Mouse (Mus musculus): ENCODE measurements around the gene Vps54. TPM values are rescaled to one million over a fixed set of nuclear protein-coding genes. Genes with fewer than 3 reads are reported as not detected.
"Not testable (repeated sequence)": the region's sequence is repeated elsewhere in the genome, so short reads cannot be mapped to it uniquely, and the experiment has no call there.

The Vps54 gene
- polyA plus RNA-seq, 1 experiment from 2014 or later, result 9.6 TPM

DNA sequence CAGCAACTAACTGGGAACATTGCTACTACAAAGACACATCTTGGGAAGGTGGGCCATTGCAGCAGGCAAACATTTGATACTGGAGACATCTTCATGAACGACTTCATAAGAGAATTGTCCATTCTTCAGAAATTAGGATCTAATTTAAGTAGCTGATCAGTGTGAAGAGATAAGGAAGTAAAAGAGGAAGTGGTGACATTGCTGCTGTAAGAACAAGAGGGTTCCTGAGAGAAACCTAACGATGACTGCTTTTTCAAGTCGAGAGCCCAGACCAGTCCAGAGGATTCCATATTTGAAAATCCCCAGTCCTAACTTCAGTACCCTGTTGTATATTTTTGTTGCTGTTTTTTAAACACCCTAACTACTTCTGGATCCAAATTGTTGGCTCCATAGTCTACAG lies 26.3 kb downstream of the Vps54 start:
- no peaks in the 10 kb centered on the region for H3K27me3 ChIP-seq (ENCODE audit: control insufficient read depth, insufficient read depth, low read length)
- no peak overlapping the region for H3K4me3 ChIP-seq (replicated peaks; ENCODE audit: low read length)
- peaks cover 8% of the 10 kb centered on the region; the same call in 1 of the 2 replicates for H3K36me3 ChIP-seq (ENCODE audit: control insufficient read depth, insufficient read depth, low read length)
- no peak overlapping the region for H3K9ac ChIP-seq (ENCODE audit: low read length)
- WGBS, result 88% methylated on average over 3 of the region's 3 CpGs
- H3K9me3 ChIP-seq (replicated peaks; ENCODE audit: control insufficient read depth, low read length), result no peaks in the 10 kb centered on the region
- no peak for ATAC-seq (ENCODE audit: insufficient read depth, low FRiP score)
- no peaks in the 10 kb centered on the region for H3K4me1 ChIP-seq (ENCODE audit: control insufficient read depth, insufficient read depth, low read length)
- no peak overlapping the region for H3K27ac ChIP-seq (ENCODE audit: low read length)
- no peak overlapping the region for H3K4me2 ChIP-seq (ENCODE audit: low read depth, low read length)

DNA sequence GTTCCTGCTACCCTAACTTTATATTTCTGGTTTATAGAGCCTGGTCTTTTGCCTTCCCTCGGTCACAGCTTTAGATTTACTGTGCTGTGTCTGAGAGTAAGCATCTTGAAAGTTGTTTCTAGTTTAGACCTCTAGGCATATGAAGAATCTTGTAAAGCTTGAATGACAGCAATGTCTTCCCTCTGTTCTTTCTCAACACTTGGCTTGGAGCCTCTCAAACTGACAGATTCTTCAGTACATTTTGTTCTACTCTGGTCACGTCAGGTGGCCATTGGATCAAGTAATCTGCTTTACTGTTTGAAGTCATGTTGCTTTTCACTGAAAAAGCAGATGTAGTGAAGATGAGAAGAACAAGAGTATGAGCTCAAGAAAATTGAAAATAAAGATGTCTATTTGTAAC lies 37.1 kb downstream of the Vps54 start:
- WGBS, result 87% methylated on average over 2 of the region's 2 CpGs
- no peaks in the 10 kb centered on the region for H3K9me3 ChIP-seq (replicated peaks; ENCODE audit: control insufficient read depth, low read length)
- no peak overlapping the region for H3K4me2 ChIP-seq (ENCODE audit: low read depth, low read length)
- H3K4me3 ChIP-seq (replicated peaks; ENCODE audit: low read length), result no peak overlapping the region
- no peak for ATAC-seq (ENCODE audit: insufficient read depth, low FRiP score)
- no peaks in the 10 kb centered on the region for H3K27me3 ChIP-seq (ENCODE audit: control insufficient read depth, insufficient read depth, low read length)
- H3K9ac ChIP-seq (ENCODE audit: low read length), result no peak overlapping the region
- peaks cover 4% of the 10 kb centered on the region; the same call in 1 of the 2 replicates for H3K36me3 ChIP-seq (ENCODE audit: control insufficient read depth, insufficient read depth, low read length)
- no peaks in the 10 kb centered on the region for H3K4me1 ChIP-seq (ENCODE audit: control insufficient read depth, insufficient read depth, low read length)
- H3K27ac ChIP-seq (ENCODE audit: low read length), result no peak overlapping the region

DNA sequence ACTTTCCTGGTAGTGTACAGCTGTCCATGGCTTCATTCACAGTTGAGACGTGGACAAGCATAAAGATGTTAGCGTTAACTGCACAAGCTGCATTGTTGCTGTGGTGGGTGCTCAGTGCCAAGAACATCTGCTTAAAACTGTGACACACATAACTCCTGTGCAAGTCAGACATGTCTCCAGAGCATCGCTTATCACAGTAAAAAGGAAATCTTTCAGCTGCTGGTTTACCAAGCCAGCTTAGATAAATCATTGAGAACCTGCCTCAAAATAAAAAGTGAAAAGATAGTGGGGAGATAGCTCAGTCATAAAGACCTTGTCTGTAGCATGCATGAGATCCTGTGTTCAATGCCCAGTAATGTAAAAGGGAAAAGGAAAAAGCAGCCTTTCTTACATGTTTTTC lies 47.3 kb downstream of the Vps54 start:
- Histone ChIP-seq H3K9ac (ENCODE audit: low read length) (no peak overlapping the region), H3K36me3 (ENCODE audit: control insufficient read depth, insufficient read depth, low read length) (no peaks in the 10 kb centered on the region), H3K9me3 (replicated peaks; ENCODE audit: control insufficient read depth, low read length) (no peaks in the 10 kb centered on the region), H3K4me2 (ENCODE audit: low read depth, low read length) (no peak overlapping the region), H3K4me3 (replicated peaks; ENCODE audit: low read length) (no peak overlapping the region), H3K27ac (ENCODE audit: low read length) (no peak overlapping the region), H3K4me1 (ENCODE audit: control insufficient read depth, insufficient read depth, low read length) (no peaks in the 10 kb centered on the region), H3K27me3 (ENCODE audit: control insufficient read depth, insufficient read depth, low read length) (no peaks in the 10 kb centered on the region)
- ATAC-seq (ENCODE audit: insufficient read depth, low FRiP score), result no peak
- 67% methylated on average over 3 of the region's 3 CpGs for WGBS

DNA sequence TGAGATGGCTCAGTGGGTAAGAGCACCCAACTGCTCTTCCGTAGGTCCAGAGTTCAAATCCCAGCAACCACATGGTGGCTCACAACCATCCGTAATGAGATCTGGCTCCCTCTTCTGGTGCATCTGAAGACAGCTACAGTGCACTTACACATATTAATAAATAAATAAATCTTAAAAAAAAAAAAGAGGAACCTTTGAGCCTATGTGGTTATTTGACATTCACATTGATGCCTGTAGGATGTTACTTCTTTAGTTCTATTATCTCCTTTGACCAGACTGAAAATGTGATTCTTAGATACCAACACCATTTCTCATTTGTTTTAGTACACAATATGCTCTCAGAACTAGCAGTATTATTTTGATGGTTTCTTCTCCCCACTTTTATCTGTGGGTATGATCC lies 49.1 kb downstream of the Vps54 start:
- H3K4me1 ChIP-seq (ENCODE audit: control insufficient read depth, insufficient read depth, low read length); ATAC-seq (ENCODE audit: insufficient read depth, low FRiP score); H3K4me2 ChIP-seq (ENCODE audit: low read depth, low read length); H3K4me3 ChIP-seq (replicated peaks; ENCODE audit: low read length); H3K27me3 ChIP-seq (ENCODE audit: control insufficient read depth, insufficient read depth, low read length); H3K36me3 ChIP-seq (ENCODE audit: control insufficient read depth, insufficient read depth, low read length); H3K9ac ChIP-seq (ENCODE audit: low read length); H3K27ac ChIP-seq (ENCODE audit: low read length); H3K9me3 ChIP-seq (replicated peaks; ENCODE audit: control insufficient read depth, low read length): not testable (repeated sequence)
- WGBS, result 89% methylated on average over 2 of the region's 2 CpGs

DNA sequence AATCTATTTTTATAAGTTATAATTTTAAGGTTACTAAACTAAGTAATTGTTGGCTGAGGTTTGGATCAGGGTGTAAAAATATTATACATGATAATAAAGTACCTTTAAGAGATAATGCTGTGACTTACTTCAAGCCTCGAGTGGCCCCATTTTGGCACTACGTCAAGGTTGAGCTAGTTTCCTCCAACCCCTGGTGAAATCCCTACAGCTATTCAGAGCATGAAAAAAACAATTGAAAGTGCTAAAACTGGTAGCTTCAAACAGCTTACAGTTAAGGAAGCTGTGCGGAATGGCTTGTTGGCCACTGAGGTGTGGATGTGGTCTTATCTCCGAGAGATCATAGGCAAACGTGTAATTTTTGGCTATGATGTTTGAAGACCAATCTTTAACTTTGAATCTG lies 56.4 kb downstream of the Vps54 start:
- no peak for ATAC-seq (ENCODE audit: insufficient read depth, low FRiP score)
- H3K36me3 ChIP-seq (ENCODE audit: control insufficient read depth, insufficient read depth, low read length), result no peaks in the 10 kb centered on the region
- H3K9ac ChIP-seq (ENCODE audit: low read length), result no peak overlapping the region
- H3K27ac ChIP-seq (ENCODE audit: low read length), result no peak overlapping the region
- WGBS, result 87% methylated on average over 5 of the region's 5 CpGs
- H3K4me1 ChIP-seq (ENCODE audit: control insufficient read depth, insufficient read depth, low read length), result no peaks in the 10 kb centered on the region
- H3K27me3 ChIP-seq (ENCODE audit: control insufficient read depth, insufficient read depth, low read length), result no peaks in the 10 kb centered on the region
- H3K4me2 ChIP-seq (ENCODE audit: low read depth, low read length), result no peak overlapping the region
- no peak overlapping the region for H3K4me3 ChIP-seq (replicated peaks; ENCODE audit: low read length)
- H3K9me3 ChIP-seq (replicated peaks; ENCODE audit: control insufficient read depth, low read length), result no peaks in the 10 kb centered on the region

DNA sequence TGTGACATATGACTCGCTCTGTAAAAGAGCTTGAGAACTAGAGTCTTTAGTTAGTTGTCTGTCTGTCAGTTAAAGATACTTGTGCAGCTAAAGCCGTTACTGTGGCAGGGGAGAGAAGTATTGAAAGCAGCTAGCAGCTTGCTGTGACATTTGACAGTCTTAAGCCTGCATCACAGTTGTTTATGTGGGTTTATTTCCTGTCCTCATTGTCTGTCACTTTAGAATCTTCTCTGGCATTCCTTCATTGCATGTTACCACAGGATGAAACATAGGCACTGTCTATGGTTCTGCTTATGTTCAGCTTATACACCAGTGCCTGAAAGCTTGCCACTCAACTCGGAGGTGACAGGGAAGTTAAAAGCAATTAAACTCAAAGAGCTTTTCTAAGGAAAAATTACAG lies 64.5 kb downstream of the Vps54 start:
- H3K27ac ChIP-seq (ENCODE audit: low read length), result no peak overlapping the region
- no peaks in the 10 kb centered on the region for H3K9me3 ChIP-seq (replicated peaks; ENCODE audit: control insufficient read depth, low read length)
- H3K27me3 ChIP-seq (ENCODE audit: control insufficient read depth, insufficient read depth, low read length), result no peaks in the 10 kb centered on the region
- H3K4me3 ChIP-seq (replicated peaks; ENCODE audit: low read length), result no peak overlapping the region
- peaks cover 3% of the 10 kb centered on the region; the same call in 1 of the 2 replicates for H3K36me3 ChIP-seq (ENCODE audit: control insufficient read depth, insufficient read depth, low read length)
- 72% methylated on average over 3 of the region's 3 CpGs for WGBS
- no peak overlapping the region for H3K4me2 ChIP-seq (ENCODE audit: low read depth, low read length)
- H3K4me1 ChIP-seq (ENCODE audit: control insufficient read depth, insufficient read depth, low read length), result no peaks in the 10 kb centered on the region
- no peak overlapping the region for H3K9ac ChIP-seq (ENCODE audit: low read length)
- ATAC-seq (ENCODE audit: insufficient read depth, low FRiP score), result no peak

DNA sequence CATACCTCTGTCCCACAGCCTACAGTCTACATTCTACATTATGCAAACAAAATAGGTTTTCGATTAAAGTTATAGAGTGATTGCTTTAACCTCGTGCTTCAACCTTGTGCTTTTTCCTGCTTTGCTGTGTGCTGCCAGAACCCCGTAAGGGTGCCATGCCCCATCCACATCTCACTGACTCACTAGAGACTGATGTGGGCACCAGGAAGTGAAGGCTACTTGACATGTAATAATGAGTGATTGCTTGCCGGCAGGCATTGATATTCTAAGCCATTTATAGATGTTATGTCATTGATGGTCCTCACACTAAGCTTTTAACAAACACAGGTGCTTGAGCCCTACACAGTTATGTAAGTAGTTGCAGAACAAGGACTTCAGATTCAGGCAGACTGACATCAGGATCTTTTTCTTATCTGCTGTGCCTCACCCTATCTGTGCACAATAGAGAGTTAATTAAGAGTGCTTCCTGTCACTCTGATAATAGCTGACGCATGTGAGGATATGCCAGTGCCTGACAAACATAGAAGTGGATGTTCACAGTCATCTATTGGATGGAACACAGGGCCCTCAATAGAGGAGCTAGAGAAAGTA lies 68.1 kb downstream of the Vps54 start:
- H3K27ac ChIP-seq (ENCODE audit: low read length), result no peak overlapping the region
- H3K9ac ChIP-seq (ENCODE audit: low read length), result no peak overlapping the region
- WGBS, result 68% methylated on average over 5 of the region's 5 CpGs
- H3K4me1 ChIP-seq (ENCODE audit: control insufficient read depth, insufficient read depth, low read length), result no peaks in the 10 kb centered on the region
- no peak for ATAC-seq (ENCODE audit: insufficient read depth, low FRiP score)
- peaks cover 4% of the 10 kb centered on the region; the same call in 1 of the 2 replicates for H3K36me3 ChIP-seq (ENCODE audit: control insufficient read depth, insufficient read depth, low read length)
- H3K27me3 ChIP-seq (ENCODE audit: control insufficient read depth, insufficient read depth, low read length), result no peaks in the 10 kb centered on the region
- H3K4me3 ChIP-seq (replicated peaks; ENCODE audit: low read length), result no peak overlapping the region
- H3K9me3 ChIP-seq (replicated peaks; ENCODE audit: control insufficient read depth, low read length), result no peaks in the 10 kb centered on the region
- no peak overlapping the region for H3K4me2 ChIP-seq (ENCODE audit: low read depth, low read length)

DNA sequence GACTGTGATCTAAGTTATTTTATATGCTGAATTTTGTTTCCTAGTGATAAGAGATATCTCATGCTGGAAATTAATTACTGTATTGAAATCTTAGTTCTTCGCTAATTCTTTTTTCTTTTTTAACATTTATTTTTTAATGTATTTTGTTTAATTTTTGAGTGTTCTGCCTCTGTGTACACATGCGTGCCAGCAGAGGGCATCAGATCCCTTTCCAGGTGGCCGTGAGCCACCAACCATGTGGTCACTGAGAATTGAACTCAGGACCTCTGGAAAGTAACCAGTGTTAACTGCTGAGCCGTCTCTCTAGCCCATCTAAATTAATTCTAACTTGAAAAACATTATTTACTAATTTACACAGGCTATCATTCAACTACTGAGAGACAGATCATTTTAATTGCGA lies 69.0 kb downstream of the Vps54 start:
- H3K4me2 ChIP-seq (ENCODE audit: low read depth, low read length), result no peak overlapping the region
- H3K9ac ChIP-seq (ENCODE audit: low read length), result no peak overlapping the region
- H3K4me3 ChIP-seq (replicated peaks; ENCODE audit: low read length), result no peak overlapping the region
- H3K4me1 ChIP-seq (ENCODE audit: control insufficient read depth, insufficient read depth, low read length), result no peaks in the 10 kb centered on the region
- H3K9me3 ChIP-seq (replicated peaks; ENCODE audit: control insufficient read depth, low read length), result no peaks in the 10 kb centered on the region
- 86% methylated on average over 5 of the region's 5 CpGs for WGBS
- H3K27me3 ChIP-seq (ENCODE audit: control insufficient read depth, insufficient read depth, low read length), result no peaks in the 10 kb centered on the region
- no peak for ATAC-seq (ENCODE audit: insufficient read depth, low FRiP score)
- peaks cover 5% of the 10 kb centered on the region; the same call in 1 of the 2 replicates for H3K36me3 ChIP-seq (ENCODE audit: control insufficient read depth, insufficient read depth, low read length)
- no peak overlapping the region for H3K27ac ChIP-seq (ENCODE audit: low read length)

DNA sequence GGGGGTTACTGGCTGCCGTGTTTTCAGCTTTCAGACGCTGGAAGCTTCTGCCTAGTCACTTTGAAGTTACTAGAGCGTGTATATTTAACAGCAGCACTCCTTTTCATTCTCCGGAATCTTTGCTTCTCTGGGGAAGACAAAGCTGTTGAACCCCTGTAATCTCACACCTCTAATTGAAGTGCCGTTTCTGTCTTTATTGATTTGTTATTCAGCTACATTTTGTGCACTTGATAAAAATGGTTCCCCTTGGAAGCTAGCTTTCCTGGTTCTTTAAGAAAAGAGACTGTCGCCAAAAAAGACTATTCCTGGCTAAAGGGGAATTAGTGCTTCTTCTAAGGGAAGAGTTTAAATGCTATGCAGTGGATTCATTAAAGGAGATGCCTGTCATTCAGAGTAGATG lies 70.4 kb downstream of the Vps54 start:
- WGBS, result 59% methylated on average over 6 of the region's 6 CpGs
- Histone ChIP-seq H3K4me3 (replicated peaks; ENCODE audit: low read length) (no peak overlapping the region), H3K9ac (ENCODE audit: low read length) (no peak overlapping the region), H3K27ac (ENCODE audit: low read length) (no peak overlapping the region), H3K36me3 (ENCODE audit: control insufficient read depth, insufficient read depth, low read length) (peaks cover 7% of the 10 kb centered on the region; the same call in 1 of the 2 replicates), H3K9me3 (replicated peaks; ENCODE audit: control insufficient read depth, low read length) (no peaks in the 10 kb centered on the region), H3K27me3 (ENCODE audit: control insufficient read depth, insufficient read depth, low read length) (no peaks in the 10 kb centered on the region), H3K4me2 (ENCODE audit: low read depth, low read length) (no peak overlapping the region), H3K4me1 (ENCODE audit: control insufficient read depth, insufficient read depth, low read length) (no peaks in the 10 kb centered on the region)
- no peak for ATAC-seq (ENCODE audit: insufficient read depth, low FRiP score)

Measured in stomach, embryonic 16.5 days (tissue).